Mouse (Mus musculus): Measurements from ENCODE around the gene Gm3248. TPM values are rescaled to one million over a fixed set of nuclear protein-coding genes. Genes with fewer than 3 reads are reported as not detected.
"Not testable (repeated sequence)": the region's sequence is repeated elsewhere in the genome, so short reads cannot be mapped to it uniquely, and the experiment has no call there.

Gm3248 gene
- 1 to 10 TPM; 1.2 to 1.6 TPM for total RNA-seq (2021)
- long read RNA-seq, partial matches to known transcripts, result 0 of 1 reads
- long read RNA-seq, other reads (novel, unspliced or antisense), result 1 of 1 reads

GRCm38 (mm10) chr14:5961635-5962034, at the start of gene Gm3248:
Gene Gm3248 (minus strand): TSS chr14:5961745.
- peak; percentile 5 to 31 for DNase-seq (ENCODE audit: low spot score in 2 of 2)

DNA sequence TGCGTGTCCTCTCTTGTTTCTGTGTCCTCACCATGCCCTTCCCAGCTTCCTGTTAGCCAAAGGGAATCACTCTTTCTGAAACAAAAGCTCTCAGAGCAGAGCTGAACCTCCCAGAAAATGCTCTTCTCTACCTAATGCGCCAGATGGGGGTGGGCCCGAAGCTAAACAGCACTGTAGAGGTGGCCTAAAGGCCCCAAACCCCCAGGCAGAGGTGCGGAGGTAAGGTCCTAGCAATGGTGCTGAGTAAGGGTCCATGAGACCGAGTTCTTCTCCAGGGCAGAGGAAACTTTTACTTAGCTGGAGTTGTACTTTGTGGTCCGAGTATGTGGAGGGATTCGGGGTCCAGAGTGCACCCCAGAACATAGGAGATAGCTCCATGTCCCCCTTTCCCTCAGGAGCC, 25.6 kb upstream of the Gm3248 start:
- not testable (repeated sequence) for DNase-seq (ENCODE audit: low spot score in 2 of 2)

DNA sequence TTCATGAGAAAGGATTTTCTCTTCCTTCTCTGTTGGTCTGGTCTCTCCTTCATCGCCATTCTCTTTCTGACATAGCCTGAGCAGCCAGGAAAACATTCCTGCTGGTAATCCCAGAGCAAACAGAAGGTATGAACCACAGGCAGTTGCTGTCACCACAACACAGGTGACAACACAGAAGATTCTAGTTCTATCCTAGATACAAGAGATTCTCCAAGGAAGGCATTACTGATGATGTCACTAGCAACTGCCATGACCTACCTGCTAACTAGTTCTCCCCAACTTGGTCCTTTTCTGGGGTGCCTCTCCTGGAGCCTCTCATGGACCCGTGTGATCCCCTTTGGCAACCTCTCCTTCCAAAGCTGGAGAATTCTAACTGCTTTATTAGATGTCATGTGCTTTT, 17.5 kb upstream of the Gm3248 start, which contains the start of gene Gm3453:
Gene Gm3453, minus strand, starts transcription at position 101 of the 400 bp plus-strand sequence.
- not testable (repeated sequence) for DNase-seq (ENCODE audit: low spot score in 2 of 2)

- not testable (repeated sequence) for DNase-seq (ENCODE audit: low spot score in 2 of 2)
Measured at GRCm38 (mm10) chr14:5962441-5962840, 896 bp upstream of the Gm3248 start.

GRCm38 (mm10) chr14:5961102-5961501, 443 bp downstream of the Gm3248 start:
- DNase-seq (ENCODE audit: low spot score in 2 of 2), result peak; percentile 3 to 13

- peak; percentile 13 to 24 for DNase-seq (ENCODE audit: low spot score in 2 of 2)
Measured at GRCm38 (mm10) chr14:5960479-5960878, 1.1 kb downstream of the Gm3248 start.

DNA sequence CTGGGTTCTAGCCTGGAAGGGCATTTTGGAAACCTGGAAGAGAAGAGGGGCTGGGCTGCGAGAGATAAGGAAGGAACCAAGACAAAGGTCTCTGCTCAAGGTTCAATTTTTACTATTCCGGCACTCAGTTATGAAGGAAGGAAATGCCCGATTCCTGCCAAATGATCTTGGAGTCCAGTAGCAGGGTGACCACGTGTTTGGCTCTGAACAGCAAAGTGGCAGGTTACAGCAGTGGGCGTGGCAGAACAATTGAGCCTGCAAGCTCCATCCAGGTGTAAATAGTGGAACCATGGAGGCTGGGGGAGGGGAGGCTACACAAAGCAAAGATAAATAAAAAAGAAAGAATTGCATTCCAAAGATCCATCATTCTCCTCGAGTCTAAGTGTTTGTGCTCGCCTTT, 38.3 kb downstream of the Gm3248 start:
- not testable (repeated sequence) for DNase-seq (ENCODE audit: low spot score in 2 of 2)

DNA sequence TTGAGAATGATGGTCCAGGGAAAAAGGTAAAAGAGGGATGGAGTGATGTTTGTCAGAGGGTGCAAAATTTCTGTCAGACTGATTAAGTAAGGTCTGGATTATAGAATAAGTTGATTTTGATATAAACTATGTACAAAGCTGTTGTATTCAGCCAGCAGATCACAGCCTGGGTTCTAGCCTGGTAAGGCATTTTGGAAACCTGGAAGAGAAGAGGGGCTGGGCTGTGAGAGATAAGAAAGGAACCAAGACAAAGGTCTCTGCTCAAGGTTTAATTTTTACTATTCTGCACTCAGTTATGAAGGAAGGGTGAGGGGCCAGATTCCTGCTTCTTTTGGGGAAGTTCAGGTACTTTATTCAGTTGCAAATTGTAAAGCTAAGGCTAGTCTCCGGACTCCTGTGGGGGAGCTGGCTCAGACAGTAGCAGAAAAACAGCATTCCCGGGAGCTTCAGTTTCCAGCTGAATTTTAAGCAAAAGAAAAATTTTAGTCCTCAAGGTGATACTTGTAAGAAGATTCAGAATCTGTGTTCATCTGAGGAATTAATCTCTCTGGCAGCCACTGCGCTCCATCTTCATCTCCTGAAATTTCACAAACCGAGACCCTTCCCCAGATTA, 43.1 kb downstream of the Gm3248 start:
- DNase-seq (ENCODE audit: low spot score in 2 of 2), result not testable (repeated sequence)

DNA sequence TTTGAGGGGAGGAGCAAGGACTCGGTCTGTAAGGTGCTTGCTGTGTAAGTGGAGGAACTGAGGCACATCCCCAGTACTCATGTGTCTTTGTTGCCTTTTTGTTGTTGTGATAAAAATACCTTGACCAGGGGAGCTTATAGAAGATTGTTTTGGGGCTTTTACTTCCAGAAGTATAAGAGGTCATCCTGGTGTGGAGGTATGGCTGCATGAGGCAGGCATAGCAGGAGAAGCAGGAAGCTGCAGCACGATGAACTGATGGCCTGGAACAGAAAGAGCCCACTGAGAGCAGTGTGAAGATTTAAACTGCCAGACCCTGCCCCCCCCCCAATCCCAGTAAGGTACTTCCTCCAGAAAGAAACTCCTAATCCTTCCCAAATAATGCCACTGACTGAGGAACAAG, 47.8 kb downstream of the Gm3248 start:
- DNase-seq (ENCODE audit: low spot score in 2 of 2), result not testable (repeated sequence)

Other genes starting within 250 kb of the Gm3248 start
- 1 to 10 TPM; 1.4 to 1.8 TPM for gene Gm3373, start 220.2 kb downstream of the Gm3248 start, total RNA-seq (2021)
- 1 to 10 TPM; 7.4 to 8.2 TPM for gene Gm3383, start 153.8 kb downstream of the Gm3248 start, total RNA-seq (2021)
- gene Gm3424, start 131.4 kb downstream of the Gm3248 start, total RNA-seq (2021), result not detected
- 1 to 10 TPM in 1 of 2 experiments, under 1 TPM in 1; 0.94 to 1.4 TPM for gene Gm8237, start 81.4 kb downstream of the Gm3248 start, total RNA-seq (2021)
- gene Gm3453, start 17.4 kb upstream of the Gm3248 start, total RNA-seq (2021), result under 1 TPM in 1 of 2 experiments, not detected in 1; 0.39 TPM
- not detected for gene Gm6337, start 96.5 kb upstream of the Gm3248 start, total RNA-seq (2021)
- gene Gm8206, start 132.2 kb upstream of the Gm3248 start, total RNA-seq (2021), result under 1 TPM in 1 of 2 experiments, not detected in 1; 0.74 TPM
- gene Gm3468, start 146.9 kb upstream of the Gm3248 start, total RNA-seq (2021), result 1 to 10 TPM; 1.8 to 2.3 TPM
- gene Gm3476, start 164.1 kb upstream of the Gm3248 start, total RNA-seq (2021), result not detected

All from layer of hippocampus, postnatal 10 days (tissue).